Mouse (Mus musculus) heart, adult 11 months (tissue): Measurements from ENCODE around the gene Tinagl1.

Experiments used
- DNase-seq: peaks from one replicate; pipeline ENCODE4 v3.0.0; 2022

The Tinagl1 gene

GRCm38 (mm10) chr4:130175072-130175711 lies at the start of gene Tinagl1:
TSS of gene Tinagl1 (minus strand) at chr4:130175122.
- peak; percentile 98 for DNase-seq

GRCm38 (mm10) chr4:130224071-130224470 lies 49.1 kb upstream of the Tinagl1 start:
- DNase-seq: no peak

GRCm38 (mm10) chr4:130222179-130222578 lies 47.3 kb upstream of the Tinagl1 start, which contains the start of gene Gm853:
TSS of gene Gm853 (minus strand) at chr4:130222401.
- DNase-seq: no peak

DNA sequence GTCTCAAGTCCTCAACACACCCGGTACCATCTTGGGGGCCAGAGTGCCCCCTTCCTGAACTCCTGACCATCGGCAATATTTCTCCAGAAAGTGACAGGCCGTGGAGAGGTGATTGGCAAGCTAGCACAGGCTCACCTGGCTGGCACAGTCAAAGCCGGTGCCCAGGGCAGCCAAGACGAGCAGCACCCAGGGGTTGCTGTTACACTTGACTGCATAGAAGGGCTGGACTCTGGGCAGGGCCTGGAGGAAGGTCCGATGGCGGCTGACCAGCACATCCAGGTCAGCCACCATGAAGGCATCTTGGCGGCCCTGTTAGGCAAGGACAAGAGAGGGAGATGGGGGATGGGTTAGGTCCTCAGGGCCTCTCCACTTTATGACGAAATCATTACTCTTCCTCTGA lies 45.3 kb upstream of the Tinagl1 start:
- DNase-seq: no peak

- no peak for DNase-seq
These were observed 40.5 kb upstream of the Tinagl1 start for GRCm38 (mm10) chr4:130215392-130215791.

DNA sequence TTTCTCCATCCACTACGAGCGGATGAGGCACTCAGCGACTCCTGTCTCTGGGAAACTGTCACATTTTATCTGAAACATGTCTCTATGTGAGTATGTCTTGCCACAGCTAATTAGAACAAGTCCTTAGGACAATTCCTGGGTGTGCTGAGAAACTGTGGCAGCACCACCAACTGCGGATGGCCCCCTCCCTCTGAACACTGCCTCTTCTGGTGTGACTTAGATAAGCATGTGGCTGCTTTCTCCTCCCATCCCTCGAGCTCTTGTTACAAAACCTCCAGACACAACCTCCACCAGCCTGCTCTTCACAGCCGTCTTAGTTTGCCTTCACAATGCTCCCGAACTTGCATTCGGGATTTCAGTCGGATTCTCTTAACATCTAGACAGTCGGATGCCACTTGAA lies 38.9 kb upstream of the Tinagl1 start:
- no peak for DNase-seq

DNA sequence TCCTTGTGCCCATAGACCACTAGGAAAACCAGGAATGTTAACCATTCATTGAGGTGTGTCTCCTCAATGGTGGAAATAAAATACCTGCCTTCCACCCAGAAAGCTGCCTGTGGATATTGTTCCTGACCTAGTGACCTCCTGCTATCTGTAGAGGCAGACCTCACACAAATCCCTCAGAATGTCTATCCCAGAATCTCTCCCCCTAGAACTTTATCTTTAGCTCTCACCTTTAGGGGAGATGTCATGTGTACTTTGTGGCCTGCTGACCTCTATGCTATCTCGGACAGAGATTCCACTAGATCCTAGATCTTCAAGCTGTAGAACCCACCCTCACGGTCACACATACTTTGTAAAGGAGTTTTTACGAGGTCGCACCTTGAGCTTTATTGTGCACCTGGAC lies 38.3 kb upstream of the Tinagl1 start:
- DNase-seq: no peak

GRCm38 (mm10) chr4:130212421-130212820 lies 37.5 kb upstream of the Tinagl1 start:
- no peak for DNase-seq

- no peak for DNase-seq
These were observed 36.9 kb upstream of the Tinagl1 start for GRCm38 (mm10) chr4:130211870-130212269.

DNA sequence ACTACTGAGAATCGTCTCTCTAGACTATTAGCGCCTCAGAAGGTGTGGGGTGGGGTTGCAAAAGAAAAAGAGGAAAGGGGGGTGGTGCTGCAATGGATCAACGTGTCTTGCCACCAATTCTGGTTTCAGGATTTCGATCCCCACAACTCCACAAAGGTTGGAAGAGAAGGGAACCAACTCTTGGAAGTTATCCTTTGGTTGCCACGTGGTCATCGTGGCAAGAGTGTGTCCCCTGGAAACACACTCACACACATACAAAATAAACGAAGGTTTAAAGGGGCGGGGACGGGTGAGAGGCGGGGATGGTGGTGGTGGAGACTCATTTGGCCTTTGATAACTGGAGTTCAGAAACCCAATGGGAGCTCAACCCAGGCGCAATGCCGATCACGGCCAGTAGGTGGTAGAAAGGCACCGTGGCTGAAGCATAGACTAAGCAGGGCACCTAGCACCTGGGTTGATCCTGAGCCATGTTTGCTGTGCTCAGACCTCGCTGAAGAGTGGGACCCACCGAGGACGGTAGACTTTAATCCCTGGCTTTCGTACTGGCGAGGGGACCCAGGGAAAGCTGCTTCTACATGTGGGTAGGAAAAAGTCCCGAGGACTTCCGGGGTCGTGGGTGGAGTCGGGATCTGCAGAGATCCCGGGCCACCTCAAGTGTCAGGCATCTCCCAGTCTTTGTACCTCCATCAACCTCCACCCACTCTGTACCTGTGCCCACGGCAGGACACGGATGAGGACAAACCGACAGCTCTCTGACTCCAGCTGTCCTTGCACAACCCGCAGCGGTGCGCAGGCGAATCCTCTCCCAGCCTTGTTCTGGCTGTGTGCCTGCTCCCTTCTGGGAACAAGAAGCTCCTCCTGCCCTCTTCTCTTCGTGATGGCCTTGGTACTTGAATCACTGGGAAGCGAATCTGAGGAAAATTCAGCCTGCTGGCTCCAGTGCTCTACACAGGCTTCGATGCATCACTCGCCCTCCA lies 24.1 kb upstream of the Tinagl1 start:
- DNase-seq: peak; percentile 96

DNA sequence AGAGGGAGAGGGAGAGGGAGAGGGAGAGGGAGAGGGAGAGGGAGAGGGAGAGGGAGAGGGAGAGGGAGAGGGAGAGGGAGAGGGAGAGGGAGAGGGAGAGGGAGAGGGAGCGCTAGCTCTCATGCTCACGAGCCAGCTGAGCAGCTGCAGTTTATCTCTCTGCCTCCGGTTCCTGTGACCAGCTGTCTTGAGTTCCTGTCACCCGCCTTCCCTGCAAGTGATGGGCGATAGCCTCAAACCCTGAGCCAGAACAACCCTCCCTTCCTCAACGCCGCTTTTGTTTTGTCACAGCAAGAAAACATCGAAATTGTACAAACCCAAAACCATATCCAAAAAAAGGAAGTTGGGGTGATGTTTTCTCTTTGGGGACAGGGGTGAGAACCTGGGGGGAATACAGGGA lies 21.6 kb upstream of the Tinagl1 start:
- DNase-seq: no peak

GRCm38 (mm10) chr4:130195924-130196323 lies 21.0 kb upstream of the Tinagl1 start:
- no peak for DNase-seq

DNA sequence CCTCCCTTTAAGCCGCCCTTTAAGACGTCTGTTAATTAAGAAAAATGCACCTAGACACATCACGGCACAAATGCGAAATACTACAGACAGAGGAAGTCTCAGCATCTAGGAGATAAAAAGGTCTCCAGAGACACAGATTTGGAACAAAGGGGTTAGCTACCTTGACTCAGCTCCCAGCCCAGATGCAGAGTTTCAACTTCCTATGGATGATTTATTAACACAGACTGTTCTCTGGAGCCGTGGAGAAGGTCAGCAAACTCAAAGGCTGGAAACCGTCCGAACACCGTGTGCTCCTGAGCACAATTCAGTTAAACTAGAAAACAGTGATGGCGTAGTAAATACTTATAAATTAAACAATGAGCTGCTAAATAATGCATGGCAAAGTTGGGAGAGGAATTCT lies 17.3 kb upstream of the Tinagl1 start:
- DNase-seq: no peak

GRCm38 (mm10) chr4:130189606-130190005 lies 14.7 kb upstream of the Tinagl1 start:
- DNase-seq: peak; percentile 93

- DNase-seq: peak; percentile 97
These were observed 13.9 kb upstream of the Tinagl1 start for GRCm38 (mm10) chr4:130188806-130189297.

- DNase-seq: peak; percentile 84
These were observed 12.0 kb upstream of the Tinagl1 start for GRCm38 (mm10) chr4:130186891-130187290.

- DNase-seq: peak; percentile 73
These were observed 11.5 kb upstream of the Tinagl1 start for GRCm38 (mm10) chr4:130186450-130186849.

DNA sequence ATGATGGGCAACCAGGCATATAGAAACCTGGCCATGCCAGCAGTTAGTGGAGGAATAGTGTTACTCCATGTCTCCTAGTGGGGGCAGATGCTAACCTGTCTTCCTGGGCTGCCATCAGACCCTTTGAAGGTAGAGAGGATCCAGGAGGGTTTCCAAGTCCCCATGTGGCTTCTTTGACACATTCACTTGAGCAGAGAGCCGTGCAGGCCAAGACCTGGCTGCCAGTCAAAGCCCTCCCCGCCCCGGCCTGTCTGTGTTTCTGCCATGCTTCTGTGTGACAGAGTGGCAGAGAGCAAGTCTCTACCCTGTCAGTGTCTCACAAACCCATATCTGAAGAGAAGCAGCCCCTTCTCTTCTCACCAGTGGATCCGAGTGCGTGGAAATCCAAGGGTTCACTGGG lies 9.0 kb upstream of the Tinagl1 start:
- peak; percentile 84 for DNase-seq

- DNase-seq: peak; percentile 74
These were observed 8.1 kb upstream of the Tinagl1 start for GRCm38 (mm10) chr4:130183023-130183422.

GRCm38 (mm10) chr4:130181886-130182285 lies 7.0 kb upstream of the Tinagl1 start:
- DNase-seq: peak; percentile 97

DNA sequence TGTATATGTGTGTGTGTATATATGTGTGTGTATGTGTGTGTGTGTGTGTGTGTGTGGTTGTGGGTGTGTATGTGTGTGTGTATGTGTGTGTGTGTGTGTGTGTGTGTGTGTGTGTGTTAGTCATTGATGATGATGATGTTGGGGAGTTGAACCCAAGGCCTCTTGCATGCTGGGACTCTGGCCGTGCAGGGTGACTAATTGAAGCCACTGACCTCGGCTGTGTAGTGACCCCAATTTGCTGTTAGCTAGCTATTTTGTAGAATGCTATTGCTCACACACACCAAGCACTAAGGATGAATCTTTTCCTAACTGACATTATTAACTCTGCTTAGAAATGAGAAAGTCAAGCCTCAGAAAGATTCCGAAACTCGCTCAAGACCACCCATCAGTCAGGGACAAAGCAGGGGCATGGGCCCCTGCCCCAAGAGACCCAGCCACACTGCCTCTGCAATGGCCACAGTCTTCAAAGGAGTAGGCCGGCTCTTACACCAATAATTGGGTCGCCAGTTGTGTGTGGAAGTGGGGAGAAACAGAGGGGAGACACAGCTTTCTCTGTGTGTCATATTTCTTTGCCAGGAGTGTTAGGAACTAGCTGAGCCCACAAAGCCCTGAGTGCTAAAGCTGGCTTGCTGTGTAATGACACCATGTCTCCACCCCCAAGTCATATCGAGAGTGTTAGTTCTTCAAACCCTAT lies 6.1 kb upstream of the Tinagl1 start:
- DNase-seq: peak; percentile 77

GRCm38 (mm10) chr4:130179876-130180275 lies 5.0 kb upstream of the Tinagl1 start:
- no peak for DNase-seq

DNA sequence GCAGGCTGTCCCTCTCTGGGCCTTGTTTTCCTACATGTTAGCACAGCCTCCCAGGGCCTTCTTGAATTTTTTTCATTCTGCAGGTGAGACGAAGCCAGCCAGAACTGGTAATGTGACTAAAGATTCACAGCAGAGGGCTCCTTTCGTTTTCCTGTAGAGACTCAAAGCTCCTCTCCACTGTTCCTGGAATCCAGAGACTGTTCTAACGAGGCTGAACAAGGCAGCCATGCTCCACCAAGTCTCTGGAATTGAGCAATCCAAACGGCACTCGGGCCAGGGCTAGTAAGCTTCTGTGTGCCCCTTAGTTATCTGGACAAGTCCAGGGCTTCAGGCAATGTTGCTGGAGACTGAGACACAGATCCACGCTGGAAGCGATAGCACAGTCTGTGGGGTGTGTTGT lies 2.6 kb upstream of the Tinagl1 start:
- peak; percentile 87 for DNase-seq
